Mouse (Mus musculus) cortical plate, adult 2 months (tissue): ENCODE data around the gene Olfr764-ps1.

Source experiments
- CTCF ChIP-seq: fragments of 200-500 bp; IDR thresholded peaks from 2 replicates; pipeline ENCODE4 v1.5.1; 2011; ENCODE audit warnings: mild to moderate bottlenecking, control low read depth, low read length; ENCODE audit not compliant: insufficient read depth; ENCODE audit errors: extremely low read depth
- POLR2A ChIP-seq: fragments of 200-500 bp; IDR thresholded peaks from 2 replicates; pipeline ENCODE4 v1.6.1; 2011; ENCODE audit warnings: mild to moderate bottlenecking, low read length, control low read depth; ENCODE audit not compliant: insufficient read depth; ENCODE audit errors: extremely low read depth

DNA sequence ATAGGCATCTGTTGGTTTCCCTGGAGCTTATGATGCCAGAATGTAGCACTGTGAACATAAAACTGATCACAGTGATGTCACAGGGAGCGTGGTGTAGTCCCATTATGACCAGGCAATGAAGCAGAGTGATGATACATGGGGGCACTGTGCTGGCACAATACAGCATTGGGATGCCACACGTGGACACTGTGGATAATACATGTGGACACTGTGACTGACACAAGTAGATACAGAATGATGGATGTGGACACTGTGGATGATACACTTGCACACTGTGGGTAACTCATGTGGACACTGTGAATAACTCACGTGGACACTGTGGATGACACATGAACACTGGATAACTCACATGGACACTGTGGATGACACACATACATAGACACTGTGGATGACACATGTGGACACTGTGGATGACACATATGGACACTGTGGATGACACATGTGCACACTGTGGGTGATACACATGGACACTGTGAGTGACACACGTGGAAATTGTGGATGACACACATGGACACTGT lies 43.1 kb downstream of the Olfr764-ps1 start:
- TF ChIP-seq POLR2A (no peak), CTCF (no peak)
